Mouse (Mus musculus): ENCODE measurements around the gene Gm37240. TPM values are rescaled to one million over a fixed set of nuclear protein-coding genes. Genes with fewer than 3 reads are reported as not detected.

Gene Gm37240
- polyA plus RNA-seq, 1 experiment from 2014 or later, result 0.52 TPM

DNA sequence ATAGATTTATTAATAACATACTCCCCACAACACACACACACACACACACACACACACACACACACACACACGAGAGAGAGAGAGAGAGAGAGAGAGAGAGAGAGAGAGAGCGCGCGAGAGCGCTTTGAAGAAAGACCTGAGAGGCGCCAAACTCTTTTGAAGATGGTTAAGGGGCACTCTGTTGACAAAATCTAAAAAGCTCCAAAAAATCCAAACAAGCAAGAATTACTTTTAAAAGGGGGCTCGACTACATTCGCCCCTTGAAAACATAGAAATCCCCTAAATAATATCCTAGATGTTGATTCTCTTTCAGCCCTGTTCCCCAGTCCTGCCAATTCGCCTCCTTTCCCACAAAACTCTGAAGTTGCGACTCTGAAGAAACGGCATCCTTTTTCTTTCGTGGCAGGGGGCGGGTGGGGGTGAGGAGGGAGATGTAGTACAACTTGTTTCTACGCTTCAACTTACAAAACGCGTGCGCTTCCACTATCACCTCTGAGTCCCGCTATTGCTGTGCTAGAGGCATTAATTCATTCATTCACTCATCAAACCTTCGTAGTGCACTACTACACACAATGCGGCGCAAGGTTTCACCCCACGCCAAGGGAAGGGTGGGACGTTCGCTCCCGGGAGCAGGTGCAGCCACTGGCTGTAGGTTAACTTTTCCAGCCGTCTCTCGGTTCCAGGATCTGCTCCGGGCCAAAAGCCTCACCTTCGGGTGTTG, 1073.7 kb downstream of the Gm37240 start:
- peak overlapping the region; percentile 67 for H3K27ac ChIP-seq (ENCODE audit: low read depth, low read length)
- peak overlapping the region; percentile 51 for H3K4me2 ChIP-seq (replicated peaks; ENCODE audit: low read depth, low read length)
- DNase-seq (ENCODE audit: low spot score), result no peak
- H3K4me3 ChIP-seq (ENCODE audit: low read depth, low read length), result peak overlapping the region; percentile 99
- H3K27me3 ChIP-seq (ENCODE audit: control insufficient read depth, insufficient read depth, low read length), result no peaks in the 10 kb centered on the region
- whole genome bisulfite sequencing, result under 1% methylated on average over 29 of the region's 29 CpGs
- H3K9me3 ChIP-seq (ENCODE audit: control insufficient read depth, low read length), result no peaks in the 10 kb centered on the region
- peak overlapping the region; percentile 68 for H3K9ac ChIP-seq (ENCODE audit: low read depth, low read length)
- ATAC-seq (ENCODE audit: low FRiP score), result no peak; the same call in 1 of the 2 replicates
- peaks cover 4% of the 10 kb centered on the region; the same call in 1 of the 2 replicates for H3K4me1 ChIP-seq (replicated peaks; ENCODE audit: control insufficient read depth, insufficient read depth, low read length)
- H3K36me3 ChIP-seq (ENCODE audit: control insufficient read depth, insufficient read depth, low read length), result no peaks in the 10 kb centered on the region

DNA sequence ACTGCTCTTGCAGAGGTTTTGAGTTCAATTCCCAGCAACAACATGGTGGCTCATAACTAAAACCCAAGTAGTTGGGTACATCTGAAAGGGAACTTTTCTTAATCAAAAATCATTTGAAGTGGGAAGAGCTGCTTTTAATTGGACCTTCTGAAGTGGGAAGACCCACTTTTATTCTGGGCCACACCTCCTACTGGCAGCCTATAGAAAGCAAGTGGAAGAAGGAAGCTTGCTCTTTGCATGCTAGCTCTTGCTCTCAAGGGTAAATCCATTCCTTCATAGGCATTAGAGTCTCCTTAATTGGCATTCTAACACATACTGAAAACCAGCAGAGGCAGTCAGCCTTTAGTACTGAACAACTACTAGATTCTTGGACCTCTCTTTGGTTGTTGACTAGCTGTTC, 1076.5 kb downstream of the Gm37240 start:
- DNase-seq (ENCODE audit: low spot score), result no peak
- Histone ChIP-seq H3K27ac (ENCODE audit: low read depth, low read length) (no peak overlapping the region), H3K36me3 (ENCODE audit: control insufficient read depth, insufficient read depth, low read length) (no peaks in the 10 kb centered on the region), H3K27me3 (ENCODE audit: control insufficient read depth, insufficient read depth, low read length) (no peaks in the 10 kb centered on the region), H3K4me3 (ENCODE audit: low read depth, low read length) (no peak overlapping the region), H3K9ac (ENCODE audit: low read depth, low read length) (no peak overlapping the region), H3K9me3 (ENCODE audit: control insufficient read depth, low read length) (no peaks in the 10 kb centered on the region), H3K4me2 (replicated peaks; ENCODE audit: low read depth, low read length) (no peak overlapping the region), H3K4me1 (replicated peaks; ENCODE audit: control insufficient read depth, insufficient read depth, low read length) (peaks cover 4% of the 10 kb centered on the region; the same call in 1 of the 2 replicates)
- ATAC-seq (ENCODE audit: low FRiP score), result no peak

DNA sequence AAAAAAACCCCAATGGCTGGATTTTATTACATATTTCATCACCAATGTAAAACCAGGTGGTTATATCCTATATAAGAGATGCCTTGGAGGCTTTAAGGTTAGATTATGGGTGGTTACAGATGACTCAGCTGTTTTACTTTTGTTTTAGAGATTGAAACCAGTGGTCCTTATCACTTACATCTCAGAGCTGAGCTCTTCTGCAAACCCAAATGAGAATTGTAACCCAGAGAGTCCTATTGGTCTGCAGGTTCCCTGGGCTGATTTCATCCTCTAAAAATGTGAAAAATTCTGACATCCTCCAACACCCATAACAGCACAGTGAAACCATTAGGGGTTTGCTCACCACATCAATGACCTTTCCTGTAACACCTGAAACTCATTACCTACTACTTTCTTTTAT, 1078.4 kb downstream of the Gm37240 start:
- no peaks in the 10 kb centered on the region for H3K9me3 ChIP-seq (ENCODE audit: control insufficient read depth, low read length)
- no peak for DNase-seq (ENCODE audit: low spot score)
- ATAC-seq (ENCODE audit: low FRiP score), result no peak

DNA sequence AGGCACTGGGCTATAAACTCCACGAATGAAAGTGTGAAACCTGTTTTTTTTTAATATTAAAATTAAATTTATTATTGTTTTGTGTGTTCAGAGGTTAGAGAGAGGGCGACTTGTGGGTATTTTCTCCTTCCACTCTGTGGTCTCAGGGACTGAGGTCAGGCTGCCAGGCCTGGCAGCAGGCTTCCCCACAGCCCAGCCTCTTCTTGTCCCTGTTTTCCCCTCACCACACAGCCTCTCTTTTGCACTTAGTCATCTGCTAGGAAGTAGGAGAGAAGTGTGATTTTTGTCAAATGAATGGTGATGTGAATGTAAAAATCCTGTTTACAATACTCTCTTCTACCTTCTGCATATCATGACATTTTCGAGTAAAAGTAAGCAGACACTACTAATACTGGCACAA, 1079.5 kb downstream of the Gm37240 start:
- Histone ChIP-seq H3K4me1 (replicated peaks; ENCODE audit: control insufficient read depth, insufficient read depth, low read length) (peaks cover under 1% of the 10 kb centered on the region; the same call in 1 of the 2 replicates), H3K36me3 (ENCODE audit: control insufficient read depth, insufficient read depth, low read length) (no peaks in the 10 kb centered on the region), H3K27ac (ENCODE audit: low read depth, low read length) (no peak overlapping the region), H3K9ac (ENCODE audit: low read depth, low read length) (no peak overlapping the region), H3K4me2 (replicated peaks; ENCODE audit: low read depth, low read length) (no peak overlapping the region), H3K4me3 (ENCODE audit: low read depth, low read length) (no peak overlapping the region), H3K27me3 (ENCODE audit: control insufficient read depth, insufficient read depth, low read length) (no peaks in the 10 kb centered on the region), H3K9me3 (ENCODE audit: control insufficient read depth, low read length) (no peaks in the 10 kb centered on the region)
- WGBS, result 81% methylated on average over 3 of the region's 3 CpGs
- no peak for ATAC-seq (ENCODE audit: low FRiP score)
- DNase-seq (ENCODE audit: low spot score), result no peak

More for the DNA sequence above, 1078.4 kb downstream of the Gm37240 start:
- no peak overlapping the region for H3K9ac ChIP-seq (ENCODE audit: low read depth, low read length)
- no peak overlapping the region for H3K4me3 ChIP-seq (ENCODE audit: low read depth, low read length)
- no peak overlapping the region for H3K27ac ChIP-seq (ENCODE audit: low read depth, low read length)
- peaks cover 4% of the 10 kb centered on the region; the same call in 1 of the 2 replicates for H3K4me1 ChIP-seq (replicated peaks; ENCODE audit: control insufficient read depth, insufficient read depth, low read length)
- no peak overlapping the region for H3K4me2 ChIP-seq (replicated peaks; ENCODE audit: low read depth, low read length)
- no peaks in the 10 kb centered on the region for H3K27me3 ChIP-seq (ENCODE audit: control insufficient read depth, insufficient read depth, low read length)
- H3K36me3 ChIP-seq (ENCODE audit: control insufficient read depth, insufficient read depth, low read length), result no peaks in the 10 kb centered on the region

DNA sequence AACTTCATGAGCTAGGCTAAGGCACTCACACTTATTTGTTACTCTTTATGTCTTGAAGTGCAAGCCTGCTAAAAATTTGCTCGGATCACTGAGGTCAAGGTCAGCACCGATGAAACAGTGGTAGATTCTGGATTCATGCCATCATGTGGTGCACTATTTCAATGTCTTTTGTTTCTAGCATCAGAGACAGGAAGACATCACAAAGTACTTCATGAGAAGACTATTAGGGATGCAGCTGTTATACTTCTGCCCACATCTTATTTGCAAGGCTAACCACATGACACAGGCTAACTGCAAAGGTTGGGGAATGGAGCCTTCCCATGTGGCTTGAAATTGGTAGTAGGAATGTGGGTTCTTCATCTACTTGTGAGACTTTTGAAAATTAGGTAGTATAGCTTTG, 1081.1 kb downstream of the Gm37240 start:
- no peaks in the 10 kb centered on the region for H3K27me3 ChIP-seq (ENCODE audit: control insufficient read depth, insufficient read depth, low read length)
- 81% methylated on average over 2 of the region's 2 CpGs for WGBS
- H3K36me3 ChIP-seq (ENCODE audit: control insufficient read depth, insufficient read depth, low read length), result no peaks in the 10 kb centered on the region
- no peak overlapping the region for H3K4me2 ChIP-seq (replicated peaks; ENCODE audit: low read depth, low read length)
- DNase-seq (ENCODE audit: low spot score), result no peak
- H3K4me1 ChIP-seq (replicated peaks; ENCODE audit: control insufficient read depth, insufficient read depth, low read length), result no peaks in the 10 kb centered on the region
- no peaks in the 10 kb centered on the region for H3K9me3 ChIP-seq (ENCODE audit: control insufficient read depth, low read length)
- no peak overlapping the region for H3K9ac ChIP-seq (ENCODE audit: low read depth, low read length)
- ATAC-seq (ENCODE audit: low FRiP score), result no peak
- no peak overlapping the region for H3K27ac ChIP-seq (ENCODE audit: low read depth, low read length)
- no peak overlapping the region for H3K4me3 ChIP-seq (ENCODE audit: low read depth, low read length)

DNA sequence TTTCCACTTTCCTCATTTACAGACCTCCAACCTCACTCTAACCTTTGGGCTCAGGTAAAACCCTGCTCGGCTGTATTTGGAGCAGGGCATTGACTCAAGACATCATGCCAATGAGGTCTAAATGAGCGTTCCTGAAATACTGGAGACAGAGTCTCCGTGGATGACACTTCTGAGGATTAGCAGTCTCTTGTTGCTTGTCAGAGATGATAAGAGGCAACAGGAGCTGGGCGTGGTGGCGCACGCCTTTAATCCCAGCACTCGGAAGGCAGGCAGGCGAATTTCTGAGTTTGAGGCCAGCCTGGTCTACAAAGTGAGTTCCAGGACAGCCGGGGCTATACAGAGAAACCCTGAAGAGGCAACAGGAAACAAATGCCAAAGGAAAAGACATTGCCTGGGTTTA, 1083.3 kb downstream of the Gm37240 start:
- no peak for DNase-seq (ENCODE audit: low spot score)
- Histone ChIP-seq H3K9ac (ENCODE audit: low read depth, low read length) (no peak overlapping the region), H3K4me3 (ENCODE audit: low read depth, low read length) (no peak overlapping the region), H3K27me3 (ENCODE audit: control insufficient read depth, insufficient read depth, low read length) (no peaks in the 10 kb centered on the region), H3K4me2 (replicated peaks; ENCODE audit: low read depth, low read length) (no peak overlapping the region), H3K36me3 (ENCODE audit: control insufficient read depth, insufficient read depth, low read length) (no peaks in the 10 kb centered on the region), H3K4me1 (replicated peaks; ENCODE audit: control insufficient read depth, insufficient read depth, low read length) (no peaks in the 10 kb centered on the region), H3K9me3 (ENCODE audit: control insufficient read depth, low read length) (no peaks in the 10 kb centered on the region), H3K27ac (ENCODE audit: low read depth, low read length) (no peak overlapping the region)
- ATAC-seq (ENCODE audit: low FRiP score), result no peak
- WGBS, result 82% methylated on average over 9 of the region's 9 CpGs

DNA sequence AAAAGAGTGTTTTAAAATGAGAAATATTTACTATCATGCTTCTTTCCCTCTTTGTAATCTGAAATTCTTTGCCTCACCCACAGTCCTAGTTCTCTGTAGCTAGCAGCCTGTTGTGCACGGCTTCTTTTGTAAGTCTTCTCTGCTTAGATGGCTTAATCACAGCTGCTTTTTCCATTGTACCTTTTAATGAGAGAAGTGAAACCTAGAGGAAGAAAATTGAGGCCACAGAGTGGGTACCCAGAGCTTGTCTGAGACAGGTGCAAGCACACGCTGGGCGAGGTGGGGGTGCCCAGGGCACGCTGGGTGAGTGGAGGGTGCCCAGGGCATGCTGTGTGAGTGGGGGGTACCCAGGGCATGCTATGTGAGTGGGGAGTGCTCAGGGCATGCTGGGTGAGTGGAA, 1099.4 kb downstream of the Gm37240 start:
- no peaks in the 10 kb centered on the region for H3K4me1 ChIP-seq (replicated peaks; ENCODE audit: control insufficient read depth, insufficient read depth, low read length)
- H3K4me2 ChIP-seq (replicated peaks; ENCODE audit: low read depth, low read length), result no peak overlapping the region
- ATAC-seq (ENCODE audit: low FRiP score) (no peak), DNase-seq (ENCODE audit: low spot score) (no peak)
- H3K36me3 ChIP-seq (ENCODE audit: control insufficient read depth, insufficient read depth, low read length), result no peaks in the 10 kb centered on the region
- H3K9me3 ChIP-seq (ENCODE audit: control insufficient read depth, low read length), result no peaks in the 10 kb centered on the region
- H3K27me3 ChIP-seq (ENCODE audit: control insufficient read depth, insufficient read depth, low read length), result no peaks in the 10 kb centered on the region
- no peak overlapping the region for H3K4me3 ChIP-seq (ENCODE audit: low read depth, low read length)
- no peak overlapping the region for H3K9ac ChIP-seq (ENCODE audit: low read depth, low read length)
- no peak overlapping the region for H3K27ac ChIP-seq (ENCODE audit: low read depth, low read length)
- WGBS, result 95% methylated on average over 4 of the region's 4 CpGs

DNA sequence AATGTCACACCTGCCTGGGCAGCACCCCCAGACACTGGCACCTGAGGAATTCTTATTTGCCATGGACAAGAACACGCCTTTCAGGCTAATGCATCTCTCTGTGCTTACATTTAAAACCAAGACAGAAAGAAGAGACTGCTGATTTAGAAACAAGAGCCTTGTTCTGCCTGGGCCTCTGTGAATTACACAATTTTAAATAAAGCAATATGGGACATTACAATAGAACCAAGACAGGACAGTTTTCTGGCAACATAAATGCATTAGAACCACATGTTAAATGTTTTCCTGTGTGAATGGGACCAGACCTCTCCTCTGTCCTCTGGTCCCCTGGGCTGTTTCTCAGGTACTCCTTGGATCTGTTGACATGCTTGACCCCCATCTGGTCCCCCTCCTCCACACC, 1111.2 kb downstream of the Gm37240 start:
- Histone ChIP-seq H3K9ac (ENCODE audit: low read depth, low read length) (no peak overlapping the region), H3K27me3 (ENCODE audit: control insufficient read depth, insufficient read depth, low read length) (no peaks in the 10 kb centered on the region), H3K27ac (ENCODE audit: low read depth, low read length) (no peak overlapping the region), H3K4me2 (replicated peaks; ENCODE audit: low read depth, low read length) (no peak overlapping the region), H3K4me3 (ENCODE audit: low read depth, low read length) (no peak overlapping the region), H3K4me1 (replicated peaks; ENCODE audit: control insufficient read depth, insufficient read depth, low read length) (no peaks in the 10 kb centered on the region), H3K9me3 (ENCODE audit: control insufficient read depth, low read length) (no peaks in the 10 kb centered on the region), H3K36me3 (ENCODE audit: control insufficient read depth, insufficient read depth, low read length) (no peaks in the 10 kb centered on the region)
- 84% methylated on average over 1 of the region's 1 CpGs for WGBS
- DNase-seq (ENCODE audit: low spot score) (no peak), ATAC-seq (ENCODE audit: low FRiP score) (no peak)

DNA sequence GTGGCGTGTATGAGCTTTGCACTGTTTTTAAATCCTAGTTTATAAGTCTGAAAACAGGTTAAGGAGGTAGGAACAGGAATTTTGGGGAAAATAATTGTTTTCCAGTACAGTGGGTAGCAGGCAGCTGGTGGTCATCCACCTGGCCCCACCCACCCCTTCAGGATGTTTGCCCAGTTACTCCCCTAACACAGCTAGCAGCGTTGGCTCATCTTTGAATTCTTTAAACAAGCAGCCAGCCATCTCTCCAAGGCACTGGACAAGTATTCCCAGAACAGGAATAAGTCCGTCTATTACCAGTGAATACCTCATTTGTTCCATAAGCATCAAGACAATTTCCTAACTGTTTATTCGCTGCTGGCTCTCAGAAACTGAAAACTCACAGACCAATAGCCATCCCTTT, 1111.7 kb downstream of the Gm37240 start:
- no peak overlapping the region for H3K9ac ChIP-seq (ENCODE audit: low read depth, low read length)
- H3K9me3 ChIP-seq (ENCODE audit: control insufficient read depth, low read length), result no peaks in the 10 kb centered on the region
- H3K27me3 ChIP-seq (ENCODE audit: control insufficient read depth, insufficient read depth, low read length), result no peaks in the 10 kb centered on the region
- no peak overlapping the region for H3K4me3 ChIP-seq (ENCODE audit: low read depth, low read length)
- no peak overlapping the region for H3K4me2 ChIP-seq (replicated peaks; ENCODE audit: low read depth, low read length)
- ATAC-seq (ENCODE audit: low FRiP score) (no peak), DNase-seq (ENCODE audit: low spot score) (no peak)
- no peaks in the 10 kb centered on the region for H3K36me3 ChIP-seq (ENCODE audit: control insufficient read depth, insufficient read depth, low read length)
- 80% methylated on average over 4 of the region's 4 CpGs for WGBS
- H3K4me1 ChIP-seq (replicated peaks; ENCODE audit: control insufficient read depth, insufficient read depth, low read length), result no peaks in the 10 kb centered on the region
- no peak overlapping the region for H3K27ac ChIP-seq (ENCODE audit: low read depth, low read length)

Data from hindbrain, embryonic 11.5 days (tissue).